Mouse (Mus musculus) retina, postnatal 7 days (tissue): ENCODE results near the gene Aif1.

Source experiments
- DNase-seq: peaks from one replicate; pipeline ENCODE4 v3.0.0-alpha.2; 2012; ENCODE audit warnings: low read depth, low spot score

Gene Aif1

DNA sequence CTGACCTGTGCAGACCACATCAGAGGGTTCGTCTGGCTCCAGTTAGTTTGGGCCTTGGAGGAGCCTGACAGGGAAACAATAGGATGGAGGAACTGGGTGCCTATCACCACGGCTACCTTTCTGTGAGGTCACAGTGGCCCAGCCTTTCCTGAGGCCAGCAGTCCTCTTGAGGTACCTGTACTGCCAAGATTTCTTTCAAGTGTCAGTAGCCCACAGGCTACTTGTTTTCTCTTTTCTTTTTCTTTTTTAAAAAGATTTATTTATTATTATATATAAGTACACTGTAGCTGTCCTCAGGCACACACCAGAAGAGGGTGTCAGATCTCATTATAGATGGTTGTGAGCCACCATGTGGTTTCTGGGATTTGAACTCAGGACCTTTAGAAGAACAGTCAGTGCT lies at the start of gene Aif1:
Gene Aif1, minus strand, starts transcription at position 101 of the 400 bp plus-strand sequence.
- no peak for DNase-seq

DNA sequence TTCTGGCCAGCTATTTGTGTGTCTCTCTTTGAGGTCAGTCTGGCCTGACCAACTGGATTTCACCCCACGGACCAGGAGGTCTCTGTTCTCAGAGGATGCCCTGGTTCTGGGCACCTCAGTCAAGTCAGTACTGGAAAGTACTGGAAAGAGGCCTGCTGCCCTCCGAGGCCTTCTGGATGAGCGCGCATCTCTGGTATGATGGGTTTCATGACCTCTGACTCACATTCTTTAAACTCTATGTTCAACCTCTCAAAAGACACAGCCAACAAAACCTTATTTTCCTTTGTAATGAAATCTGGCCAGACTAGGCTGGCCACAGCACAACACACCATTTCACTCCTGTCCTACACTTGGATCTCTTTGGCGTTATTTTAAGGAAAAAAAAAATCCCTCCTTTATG lies 49.6 kb upstream of the Aif1 start:
- DNase-seq, result no peak

DNA sequence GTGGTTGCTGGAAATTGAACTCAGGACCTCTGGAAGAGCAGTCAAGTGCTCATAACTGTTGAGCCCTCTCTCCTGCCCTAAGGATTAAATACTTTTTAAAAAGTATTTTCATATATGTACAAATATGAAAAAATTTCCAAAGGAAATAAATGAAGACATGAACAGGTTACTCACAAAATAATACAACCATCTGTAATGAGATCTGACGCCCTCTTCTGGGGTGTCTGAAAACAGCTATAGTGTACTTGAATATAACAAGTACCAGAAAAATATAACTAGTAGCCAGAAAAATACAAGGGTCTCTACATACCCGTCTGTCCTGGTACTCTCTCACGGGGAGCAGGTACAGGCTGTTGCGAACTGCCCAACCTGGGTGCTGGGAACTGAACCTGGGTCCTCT lies 48.8 kb upstream of the Aif1 start:
- no peak for DNase-seq

DNA sequence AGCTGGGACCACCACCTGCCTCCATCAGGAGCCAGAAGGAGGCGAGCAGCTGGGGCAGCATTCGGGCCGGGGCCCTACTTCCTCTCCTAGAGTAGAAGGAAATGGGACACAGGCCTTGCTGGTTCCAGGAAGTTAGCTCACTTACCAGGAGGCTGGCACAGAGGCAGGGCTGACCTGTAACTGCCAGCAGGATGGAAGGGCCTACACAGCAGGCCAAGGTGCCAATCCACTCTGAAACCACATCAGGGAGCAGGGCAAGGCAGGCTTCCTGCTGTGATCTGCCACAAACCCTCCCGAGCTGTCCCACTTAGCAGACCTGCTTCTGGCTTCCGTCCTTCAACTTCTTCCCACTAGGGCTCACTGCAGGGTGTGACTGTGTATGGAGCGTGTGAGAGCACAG lies 46.4 kb upstream of the Aif1 start:
- DNase-seq, result no peak

DNA sequence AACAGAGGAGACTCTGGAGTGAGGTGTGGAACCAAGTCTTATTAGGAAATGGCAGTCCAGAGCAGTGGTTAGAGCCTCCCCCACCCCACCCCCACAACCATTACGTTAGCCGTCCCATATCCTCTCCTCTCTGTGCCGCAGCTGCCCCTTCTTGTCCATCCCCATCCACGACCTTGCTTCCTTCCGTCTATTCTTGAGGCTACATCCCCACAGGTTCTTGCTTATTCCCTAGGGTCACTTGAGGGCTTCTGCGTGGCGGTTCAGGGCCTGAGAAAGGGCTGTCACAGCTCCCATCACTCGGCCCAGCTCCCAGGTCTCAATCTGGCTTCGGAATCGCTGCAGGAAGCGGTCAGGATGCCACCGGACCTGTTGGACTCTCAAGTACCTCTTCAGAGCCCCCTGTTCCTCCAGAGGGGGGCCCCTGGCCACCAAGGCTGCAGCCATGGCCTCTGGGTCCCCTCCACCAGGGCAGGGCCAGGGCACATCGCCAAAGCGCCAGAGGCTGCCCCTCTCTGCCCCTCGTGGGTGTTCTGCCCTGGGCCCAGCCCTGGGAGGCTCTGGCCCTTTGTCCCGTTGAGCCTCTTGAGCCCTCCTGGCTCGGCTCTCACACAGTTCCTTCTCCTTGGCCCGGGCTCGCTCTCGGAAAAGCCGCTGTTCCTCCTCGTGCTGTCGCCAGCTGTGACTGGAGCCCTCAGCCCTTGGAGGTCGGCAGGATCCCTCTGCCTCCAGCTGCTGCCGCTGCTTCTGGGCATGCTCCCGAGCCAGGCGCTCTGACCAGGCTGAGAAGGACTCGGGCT lies 44.5 kb upstream of the Aif1 start, which contains the start of gene Gm16181:
Gene Gm16181, plus strand, starts transcription at position 679 of the 797 bp plus-strand sequence.
- DNase-seq, result no peak

DNA sequence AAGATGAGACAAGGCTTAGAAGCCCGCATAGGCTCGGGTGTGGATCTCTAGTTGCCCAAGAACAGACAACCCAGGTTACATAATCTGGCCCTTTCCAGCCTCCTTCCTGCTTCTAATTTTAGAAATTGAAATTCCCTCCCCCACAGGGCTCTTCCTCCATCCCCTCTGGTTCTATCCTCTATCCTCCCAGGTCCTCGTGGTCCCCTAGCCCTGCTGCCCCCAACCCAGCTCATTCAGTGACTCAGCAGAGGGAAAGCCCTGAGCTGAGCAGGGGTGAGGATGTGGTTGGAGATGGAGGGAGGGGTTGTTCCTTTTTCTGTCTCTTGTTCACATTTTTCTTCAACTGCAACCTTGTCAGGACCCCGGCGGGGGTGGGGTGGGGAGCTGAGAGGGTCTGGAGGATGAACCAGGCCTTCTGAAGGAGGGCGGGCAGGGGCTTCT lies 43.8 kb upstream of the Aif1 start:
- DNase-seq, result no peak

DNA sequence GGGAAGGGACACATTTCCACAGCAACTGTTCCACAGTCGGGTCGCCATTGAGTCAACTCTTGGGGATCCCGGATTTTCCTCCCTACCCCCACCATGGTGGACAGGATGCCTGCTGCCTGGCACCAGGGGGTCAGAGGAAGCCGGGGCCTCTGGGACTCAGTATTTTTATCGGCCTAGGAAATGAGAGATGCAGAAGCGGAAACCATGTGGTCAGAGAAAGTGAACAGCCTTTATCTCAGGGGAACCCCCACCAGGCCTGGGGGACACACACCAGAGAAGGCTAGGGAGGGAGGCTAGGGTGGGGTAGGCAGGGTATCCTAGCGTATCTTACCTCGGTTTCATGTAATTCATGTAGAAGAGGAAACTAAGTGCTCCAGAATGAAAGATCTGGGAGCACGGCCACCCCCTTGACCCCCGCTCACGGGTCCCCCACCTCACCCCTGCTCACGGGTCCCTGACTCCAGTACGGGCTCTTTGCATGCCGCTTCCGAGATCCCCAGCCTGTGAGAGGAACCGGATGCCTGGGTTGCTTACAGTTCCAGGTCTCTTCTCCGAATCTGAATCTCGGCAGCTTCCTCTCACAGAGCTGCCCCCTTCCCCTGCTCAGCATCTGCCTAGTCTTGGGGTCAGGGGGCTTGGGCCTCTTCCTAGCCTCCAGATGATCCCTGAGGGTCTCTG lies 42.8 kb upstream of the Aif1 start:
- no peak for DNase-seq

DNA sequence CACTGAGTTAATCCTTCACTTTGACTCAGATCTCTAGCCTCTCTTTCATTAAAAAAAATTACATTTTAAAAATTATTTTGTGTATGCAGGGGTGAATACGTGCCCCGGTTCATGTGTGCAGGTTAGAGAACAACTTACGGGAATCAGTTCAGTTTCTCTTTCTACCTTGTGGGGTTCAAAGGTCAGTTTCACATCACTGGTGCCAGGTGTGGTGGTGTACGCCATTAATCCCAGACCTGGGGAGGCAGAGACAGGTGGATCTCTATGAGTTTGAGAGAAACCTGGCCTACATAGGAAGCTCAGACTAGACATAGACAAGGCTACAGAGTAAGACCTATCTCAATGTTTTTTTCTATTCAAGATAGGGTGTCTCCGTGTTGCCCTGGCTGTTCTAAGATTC lies 37.2 kb upstream of the Aif1 start:
- DNase-seq, result no peak

DNA sequence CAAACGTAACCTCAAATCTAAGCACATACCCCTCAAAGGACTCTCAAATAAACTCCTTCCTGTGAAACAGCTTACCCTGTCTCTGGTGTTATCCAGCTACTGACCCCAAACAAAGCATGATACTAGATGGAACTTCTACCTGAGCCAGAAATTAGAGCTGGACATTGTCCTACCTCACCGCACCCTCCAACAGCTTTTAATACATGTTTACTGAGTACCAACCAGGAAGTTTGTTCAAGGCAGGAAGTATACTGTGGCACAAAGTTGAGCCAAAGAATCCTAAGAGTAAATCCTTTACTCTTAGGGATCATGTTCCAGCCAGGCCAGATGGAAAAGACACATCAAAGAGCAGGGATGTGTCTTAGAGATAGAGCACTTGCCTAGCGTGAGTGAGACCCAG lies 34.7 kb upstream of the Aif1 start:
- no peak for DNase-seq

DNA sequence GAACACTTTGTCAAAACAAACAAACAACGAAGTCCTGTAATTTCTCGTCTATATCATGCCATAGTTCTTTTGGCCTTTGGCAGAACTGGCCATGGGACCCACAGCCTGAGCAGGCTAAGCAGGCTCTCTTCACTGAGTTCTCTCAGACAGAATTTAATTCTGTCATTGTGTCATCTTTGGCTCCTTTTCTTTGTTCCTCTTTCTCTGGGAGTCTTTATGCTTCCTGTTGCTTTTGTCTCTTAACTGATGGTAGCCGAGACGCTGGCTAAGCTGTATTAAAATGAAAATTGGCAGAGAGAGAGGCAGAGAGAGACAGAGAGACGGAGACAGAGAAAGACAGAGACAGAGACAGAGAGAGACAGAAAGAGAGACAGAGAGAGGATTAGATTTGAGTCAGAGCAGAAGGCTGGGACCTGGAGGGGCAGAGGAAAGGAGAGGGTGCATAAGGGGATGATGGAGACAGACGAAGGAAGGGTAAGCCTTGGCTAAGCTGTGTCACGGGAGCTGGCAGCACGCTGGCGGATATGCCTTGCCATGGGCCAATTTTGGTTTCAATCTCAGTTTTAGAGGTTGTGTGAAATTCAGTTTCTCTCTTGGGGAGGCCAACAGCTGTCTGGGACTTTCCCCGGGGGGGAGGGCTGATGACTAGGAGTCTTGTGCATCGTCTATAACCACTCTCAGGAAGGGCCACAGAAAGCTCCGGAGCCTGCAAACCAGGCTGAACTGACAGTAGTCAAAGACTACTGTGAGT lies 34.1 kb upstream of the Aif1 start:
- DNase-seq, result no peak

DNA sequence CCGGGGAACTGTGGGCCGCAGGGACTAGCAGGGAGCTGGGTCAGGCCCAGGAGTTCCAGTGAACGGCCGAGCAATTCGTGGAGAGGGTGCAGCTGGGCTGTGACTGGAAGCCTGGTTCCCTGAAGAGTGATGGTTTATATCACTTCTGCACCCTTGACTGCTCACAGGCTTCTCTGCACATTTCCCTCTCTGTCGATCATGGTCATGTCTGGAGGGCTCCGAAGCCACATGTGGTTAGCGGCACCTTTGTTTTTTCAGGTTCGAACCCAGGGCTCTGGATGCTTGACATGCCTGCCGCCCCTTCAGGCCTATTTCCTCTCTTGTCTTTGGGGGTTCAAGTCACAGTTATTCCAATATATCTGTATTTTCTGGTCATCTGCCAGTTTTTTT lies 29.5 kb upstream of the Aif1 start:
- DNase-seq, result no peak

DNA sequence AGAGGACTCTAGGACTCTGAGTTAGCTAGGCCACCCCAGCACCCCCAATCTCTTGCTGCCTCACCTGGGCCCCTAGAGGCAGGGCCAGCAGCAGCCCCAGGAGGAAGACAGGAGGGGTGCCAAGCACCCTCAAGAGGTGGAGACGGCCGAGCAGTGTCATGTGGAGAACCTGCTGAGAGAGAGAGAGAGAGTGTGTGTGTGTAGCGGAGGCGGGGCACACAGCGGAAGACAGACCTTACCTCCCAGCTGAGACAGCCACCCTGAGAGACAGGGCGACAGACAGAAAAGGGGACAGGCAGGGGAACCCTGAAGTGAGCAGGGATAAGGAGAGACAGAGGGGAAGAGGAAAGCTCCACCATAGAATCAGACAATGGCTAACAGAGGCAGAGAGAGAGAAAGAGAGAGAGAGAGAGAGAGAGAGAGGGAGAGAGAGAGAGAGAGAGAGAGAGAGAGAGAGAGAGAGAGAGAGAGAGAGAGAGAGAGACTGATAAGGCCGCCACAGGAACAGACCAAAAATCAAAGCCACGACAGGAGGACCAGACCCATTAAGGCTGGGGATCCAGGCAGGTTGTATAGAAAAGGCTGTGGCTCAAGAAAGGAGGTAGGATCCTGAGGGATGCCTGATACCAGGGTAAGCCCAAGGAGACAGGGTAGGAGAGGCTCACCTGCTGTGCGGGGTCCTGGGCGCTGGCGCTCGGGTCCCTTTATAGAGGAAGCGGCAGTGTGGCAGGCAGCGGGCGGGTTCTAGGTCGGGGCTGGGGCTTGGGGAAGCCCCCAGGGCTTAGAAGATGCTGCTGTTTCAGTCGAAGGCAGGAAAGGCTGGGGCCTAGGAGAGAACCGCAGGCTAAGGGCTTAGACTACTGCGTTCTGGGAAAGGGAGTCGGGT lies 28.9 kb upstream of the Aif1 start, which contains the start of gene Lta:
Gene Lta, minus strand, starts transcription at position 858 of the 886 bp plus-strand sequence.
- DNase-seq, result no peak

DNA sequence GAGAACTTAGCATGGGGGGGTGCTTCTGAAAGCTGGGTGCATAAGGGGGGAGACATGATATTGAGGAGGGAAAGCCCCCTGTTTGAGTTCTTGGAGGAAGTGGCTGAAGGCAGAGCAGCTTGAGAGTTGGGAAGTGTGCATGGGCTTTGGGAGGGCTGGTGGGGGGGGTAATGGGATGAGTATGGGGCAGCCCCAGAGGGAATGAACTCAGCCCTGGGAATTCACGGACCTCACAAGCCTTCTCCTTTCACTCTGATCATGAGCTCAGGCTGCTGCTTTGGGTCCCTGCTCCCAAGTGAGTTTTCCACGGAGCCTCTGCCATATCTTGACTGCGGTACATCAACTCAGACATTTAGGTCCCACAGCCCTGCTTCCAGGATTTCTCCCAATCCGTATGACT lies 26.6 kb upstream of the Aif1 start:
- no peak for DNase-seq

DNA sequence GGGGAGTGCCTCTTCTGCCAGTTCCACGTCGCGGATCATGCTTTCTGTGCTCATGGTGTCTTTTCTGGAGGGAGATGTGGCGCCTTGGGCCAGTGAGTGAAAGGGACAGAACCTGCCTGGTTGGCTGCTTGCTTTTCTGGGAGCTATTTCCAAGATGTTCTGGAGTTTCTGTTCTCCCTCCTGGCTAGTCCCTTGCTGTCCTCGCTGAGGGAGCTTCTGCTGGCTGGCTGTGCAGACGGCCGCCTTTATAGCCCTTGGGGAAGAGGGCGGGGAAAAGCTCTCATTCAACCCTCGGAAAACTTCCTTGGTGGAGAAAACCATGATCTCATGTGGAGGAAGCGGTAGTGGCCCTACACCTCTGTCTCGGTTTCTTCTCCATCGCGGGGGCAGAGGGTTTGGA lies 25.9 kb upstream of the Aif1 start, which contains the start of gene Tnf:
Gene Tnf, minus strand, starts transcription at position 221 of the 400 bp plus-strand sequence.
- DNase-seq, result no peak

DNA sequence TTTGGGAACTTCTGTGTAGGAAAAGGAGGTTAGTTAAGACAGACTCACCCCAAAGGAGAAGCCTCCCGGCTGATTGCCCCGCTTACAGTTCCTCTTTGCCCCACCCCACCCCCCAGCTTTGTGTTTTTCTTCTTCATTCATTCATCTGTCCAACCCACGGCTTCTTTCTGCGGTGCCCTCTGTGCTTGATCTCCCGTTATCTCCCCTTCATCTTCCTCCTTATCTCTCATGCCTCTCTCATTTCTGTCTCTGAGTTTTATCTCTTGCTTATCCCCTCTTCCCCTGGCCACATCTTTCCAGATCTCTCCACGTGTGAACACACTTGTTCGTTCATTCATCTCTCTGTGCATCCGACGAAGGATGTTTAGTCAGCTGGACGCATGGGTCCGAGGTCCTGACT lies 25.3 kb upstream of the Aif1 start:
- no peak for DNase-seq

DNA sequence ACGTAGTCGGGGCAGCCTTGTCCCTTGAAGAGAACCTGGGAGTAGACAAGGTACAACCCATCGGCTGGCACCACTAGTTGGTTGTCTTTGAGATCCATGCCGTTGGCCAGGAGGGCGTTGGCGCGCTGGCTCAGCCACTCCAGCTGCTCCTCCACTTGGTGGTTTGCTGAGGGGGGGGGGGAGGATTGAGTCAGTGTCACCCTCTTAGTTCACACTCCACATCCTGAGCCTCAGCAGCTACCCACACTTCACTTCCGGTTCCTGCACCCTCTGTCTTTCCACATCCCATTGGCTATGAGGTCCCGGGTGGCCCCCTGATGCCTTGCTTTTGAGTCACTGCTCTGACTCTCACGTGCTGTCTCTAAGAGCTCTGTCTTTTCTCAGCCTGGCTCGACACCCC lies 24.5 kb upstream of the Aif1 start:
- DNase-seq, result no peak

DNA sequence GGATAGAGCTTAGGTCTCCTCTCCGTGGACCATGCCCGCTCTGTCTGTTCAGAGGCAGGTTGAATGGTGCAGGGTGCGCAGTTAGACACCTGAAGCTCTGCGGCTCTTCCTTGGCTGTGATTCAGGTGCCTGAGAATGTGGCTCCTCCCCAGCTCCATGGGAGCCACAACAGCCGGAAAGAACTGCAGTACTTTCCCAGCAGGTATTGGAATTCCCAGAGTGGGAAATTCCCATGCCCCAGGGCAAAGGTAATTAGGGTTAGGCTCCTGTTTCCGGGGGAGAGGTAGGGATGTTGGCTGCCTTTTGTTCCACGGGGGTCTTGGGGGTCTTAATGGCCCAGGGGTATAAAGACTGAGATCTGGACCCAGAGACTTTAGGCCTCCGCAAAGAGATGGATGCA lies 23.1 kb upstream of the Aif1 start:
- DNase-seq, result no peak

DNA sequence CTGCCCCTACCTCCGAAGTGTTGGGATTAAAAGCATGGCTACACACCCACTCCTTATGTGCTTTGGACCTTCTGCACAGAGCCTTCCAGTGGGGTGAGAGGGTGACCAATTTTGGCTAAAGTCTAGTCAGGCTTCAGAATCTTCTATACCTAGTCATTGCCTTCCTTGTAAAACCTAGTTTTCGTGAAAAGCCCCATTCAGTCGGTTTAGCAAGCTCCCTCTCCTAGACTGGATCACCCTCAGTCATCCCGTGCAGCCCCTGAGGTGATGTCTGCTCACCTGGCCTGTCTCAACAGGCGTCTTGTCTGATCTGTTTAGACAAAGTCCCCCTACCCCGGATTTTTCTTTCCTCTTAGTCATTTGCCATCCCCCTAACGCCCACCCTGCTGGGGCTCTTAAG lies 22.2 kb upstream of the Aif1 start:
- DNase-seq, result no peak

DNA sequence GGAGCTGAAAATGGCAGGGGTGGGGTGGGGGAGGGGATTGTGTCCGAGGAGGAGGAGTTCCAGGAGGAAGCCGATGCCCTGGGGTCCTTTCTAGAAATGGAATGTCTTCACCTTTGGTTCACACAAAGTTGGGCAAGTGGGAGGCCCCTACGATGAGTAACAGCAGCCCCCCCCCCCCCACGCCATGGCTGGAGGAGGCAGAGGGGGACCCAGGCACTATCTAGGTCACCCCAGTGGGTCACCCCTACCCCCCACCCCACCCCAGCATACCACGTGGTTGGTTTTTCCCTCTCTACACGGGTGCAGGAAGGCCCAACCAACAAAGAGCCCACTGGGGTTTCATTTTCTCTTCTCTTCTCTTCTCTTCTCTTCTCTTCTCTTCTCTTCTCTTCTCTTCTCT lies 21.3 kb upstream of the Aif1 start:
- DNase-seq, result no peak

DNA sequence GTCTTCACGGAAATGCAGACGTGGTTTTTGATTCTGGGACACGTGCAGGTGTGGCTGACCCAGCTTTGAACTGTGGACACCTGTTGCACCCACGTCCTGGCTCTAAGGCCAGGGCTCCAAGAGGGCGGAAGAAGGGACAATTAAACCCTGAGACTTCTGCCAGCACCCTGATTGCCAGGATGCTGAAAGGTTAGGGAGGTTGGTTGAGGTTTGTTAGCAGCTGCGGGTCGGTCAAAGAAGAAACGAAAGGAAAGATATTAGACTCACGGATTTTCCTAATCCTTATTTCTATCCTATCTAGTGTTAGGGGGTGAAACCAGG lies 20.4 kb upstream of the Aif1 start:
- DNase-seq, result no peak

DNA sequence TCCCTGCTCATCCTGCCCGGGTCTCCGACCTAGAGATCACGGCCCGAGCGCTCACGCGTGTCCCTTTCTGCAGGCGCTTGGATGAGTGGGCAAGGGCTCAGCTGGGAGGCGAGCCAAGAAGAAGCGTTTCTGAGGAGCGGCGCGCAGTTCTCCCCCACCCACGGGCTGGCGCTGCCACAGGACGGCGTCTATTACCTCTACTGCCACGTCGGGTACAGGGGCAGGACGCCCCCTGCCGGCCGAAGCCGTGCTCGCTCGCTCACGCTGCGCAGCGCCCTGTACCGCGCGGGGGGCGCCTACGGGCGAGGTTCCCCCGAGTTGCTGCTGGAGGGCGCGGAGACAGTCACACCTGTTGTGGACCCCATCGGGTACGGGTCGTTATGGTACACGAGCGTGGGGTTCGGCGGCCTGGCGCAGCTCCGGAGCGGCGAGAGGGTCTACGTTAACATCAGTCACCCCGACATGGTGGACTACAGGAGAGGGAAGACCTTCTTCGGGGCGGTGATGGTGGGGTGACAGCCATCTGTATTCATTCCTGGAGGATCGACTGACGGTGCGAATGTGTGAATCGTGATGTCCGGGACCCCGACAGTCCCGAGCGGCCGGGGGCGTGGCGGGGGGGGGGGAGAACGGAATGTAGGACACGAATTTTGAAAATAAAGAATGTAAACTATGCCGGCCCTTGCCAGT lies 19.9 kb upstream of the Aif1 start:
- peak; percentile 51 for DNase-seq
